Mouse (Mus musculus) lung, adult 2 months (tissue): ENCODE measurements around the gene Cir1. TPM values are rescaled to one million over a fixed set of nuclear protein-coding genes. Genes with fewer than 3 reads are reported as not detected.

Experiments used
- DNase-seq: peaks from one replicate; pipeline ENCODE4 v3.0.0; 2022
- H3K4me1 ChIP-seq: fragments of 200-500 bp; 2 replicates; pipeline ENCODE4 v1.6.1; 2011; ENCODE audit warnings: low read length; ENCODE audit not compliant: control insufficient read depth, insufficient read depth
- H3K4me3 ChIP-seq: fragments of 200-500 bp; replicated peaks from 2 replicates; pipeline ENCODE3; 2011; ENCODE audit warnings: low read depth, mild to moderate bottlenecking, control low read depth, low read length; ENCODE audit errors: extremely low read depth
- CTCF ChIP-seq: fragments of 200-500 bp; IDR thresholded peaks from 2 replicates; pipeline ENCODE4 v1.5.1; 2011; ENCODE audit warnings: mild to moderate bottlenecking, low read length, control low read depth; ENCODE audit not compliant: insufficient read depth
- POLR2A ChIP-seq: fragments of 200-500 bp; IDR thresholded peaks from 2 replicates; pipeline ENCODE4 v1.6.1; 2011; ENCODE audit warnings: low read depth, mild to moderate bottlenecking, control low read depth, low read length, borderline replicate concordance; ENCODE audit errors: extremely low read depth
- WGBS: fragments of 180-500 bp; shearing (Covaris S2); methylation state at CpG from one replicate; pipeline ENCODE4 v1.1.7; 2018; 5-methylcytosine and 5-hydroxymethylcytosine counted together
- polyA plus RNA-seq: library from polyadenylated mRNA; depleted of rRNA; stranded (reverse); fragments of >200 nt; gene quantifications from 2 replicates; pipeline ENCODE4 v1.2.3, GENCODE M21; 2012

The Cir1 gene
- polyA plus RNA-seq, 1 experiment = 4.3 TPM

DNA sequence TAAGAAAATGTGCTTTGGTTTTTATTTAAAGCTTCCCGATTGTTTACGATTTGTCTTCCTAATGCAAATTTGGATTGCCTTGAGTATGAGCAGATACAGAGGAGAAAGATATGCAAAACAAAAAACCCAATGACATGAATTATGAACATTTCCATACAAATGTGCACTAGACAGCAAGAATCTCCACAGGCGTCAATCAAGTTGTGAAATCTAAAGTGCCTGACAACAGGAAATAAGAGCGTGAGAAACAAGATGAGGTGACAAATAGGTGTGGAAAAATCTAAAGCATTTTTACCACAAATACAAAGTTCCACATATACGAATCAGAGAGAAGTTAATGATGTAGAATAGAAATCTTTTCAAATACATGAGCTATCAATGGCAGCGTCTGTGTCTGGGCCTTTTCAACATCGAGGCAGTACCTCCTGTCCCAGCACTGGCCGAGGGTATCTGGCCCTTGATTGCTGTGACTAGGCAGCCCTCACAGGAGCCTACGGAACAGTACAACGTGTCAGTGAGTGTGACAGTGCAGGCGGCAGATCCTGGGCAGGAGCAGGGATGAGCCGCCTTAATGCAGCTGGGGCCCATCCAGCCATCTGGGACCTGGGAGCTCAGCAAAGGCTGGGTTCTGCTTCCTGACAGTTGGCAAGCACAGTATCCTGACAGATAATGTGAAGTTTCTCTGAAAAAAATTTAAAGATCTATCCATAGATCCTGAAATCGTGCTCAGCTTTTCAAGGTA, 34.0 kb upstream of the Cir1 start:
- no peak for TF ChIP-seq POLR2A
- TF ChIP-seq CTCF = no peak
- Histone ChIP-seq H3K4me3 (no peak overlapping the region), H3K4me1 (no peaks in the 10 kb centered on the region)
- no peak for DNase-seq
- WGBS = 68% methylated on average over 13 of the region's 13 CpGs

DNA sequence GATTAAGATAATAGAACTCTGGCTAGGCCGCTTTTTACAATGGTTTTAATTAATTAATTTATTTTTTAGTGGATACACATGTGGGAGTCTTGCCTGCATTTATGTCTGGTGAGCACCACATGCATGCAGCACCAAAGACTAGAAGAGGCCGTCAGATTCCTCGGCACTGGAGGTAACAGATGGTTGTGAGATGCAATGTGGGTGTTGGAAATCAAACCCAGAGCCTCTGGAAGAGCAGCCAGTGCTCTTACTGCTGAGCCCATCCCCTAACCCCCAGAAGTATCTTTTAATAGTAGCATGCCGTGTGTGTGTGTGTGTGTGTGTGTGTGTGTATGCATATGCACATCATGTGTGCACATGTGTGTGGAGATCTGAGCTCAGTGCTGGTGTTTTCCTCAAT, 32.7 kb upstream of the Cir1 start:
- DNase-seq = no peak
- no peak overlapping the region for H3K4me3 ChIP-seq
- TF ChIP-seq CTCF (no peak), POLR2A (no peak)
- WGBS = 89% methylated on average over 4 of the region's 4 CpGs
- H3K4me1 ChIP-seq = no peaks in the 10 kb centered on the region

- WGBS = 75% methylated on average over 5 of the region's 5 CpGs
- TF ChIP-seq CTCF = no peak
- TF ChIP-seq POLR2A = no peak
These were observed 31.2 kb upstream of the Cir1 start for GRCm38 (mm10) chr2:73343701-73344100.

DNA sequence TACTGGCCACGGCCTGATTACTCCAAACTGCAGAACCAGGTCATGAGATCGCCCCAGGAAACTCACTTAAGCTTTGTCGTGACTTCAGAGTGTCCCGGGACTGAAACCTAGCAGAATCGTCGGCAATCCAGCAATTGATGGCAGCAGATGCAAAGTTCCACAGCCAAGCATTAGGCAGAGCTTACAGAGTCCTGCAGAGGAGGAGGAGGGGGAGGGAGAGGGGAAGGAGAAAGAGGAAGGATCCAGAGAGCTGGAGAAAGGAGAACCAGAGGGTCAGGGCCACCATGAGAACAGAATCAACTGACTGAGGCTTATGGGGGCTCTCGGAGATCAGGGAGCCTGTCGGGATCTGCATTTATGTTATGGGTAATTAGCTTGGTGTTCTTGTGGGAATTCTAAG, 25.9 kb upstream of the Cir1 start:
- DNase-seq = no peak
- 78% methylated on average over 8 of the region's 8 CpGs for WGBS

More at GRCm38 (mm10) chr2:73343701-73344100, 31.2 kb upstream of the Cir1 start:
- Histone ChIP-seq H3K4me1 (no peaks in the 10 kb centered on the region), H3K4me3 (no peak overlapping the region)
- DNase-seq = no peak

DNA sequence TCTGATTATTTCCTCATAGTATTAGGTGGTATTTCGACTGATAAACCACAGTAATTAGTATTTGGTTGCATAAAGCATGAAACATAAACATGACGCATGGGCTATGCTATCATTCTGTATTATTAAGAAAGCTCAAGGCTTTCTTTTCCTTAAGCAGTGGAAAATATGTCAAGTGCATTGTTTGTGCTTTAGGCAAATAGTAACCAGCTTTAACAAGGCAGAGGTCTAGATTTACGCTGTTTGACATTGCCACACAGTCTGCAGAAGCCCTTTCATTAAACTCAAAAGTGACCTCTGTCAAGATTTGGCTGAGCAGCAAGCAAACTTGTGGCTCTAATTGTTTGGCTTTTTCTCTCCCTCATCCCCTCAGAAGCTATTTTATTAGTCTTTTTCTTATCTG, 23.4 kb upstream of the Cir1 start:
- Histone ChIP-seq H3K4me1 (no peaks in the 10 kb centered on the region; the same call in 1 of the 2 replicates), H3K4me3 (no peak overlapping the region)
- TF ChIP-seq POLR2A = no peak
- no peak for TF ChIP-seq CTCF
- no peak for DNase-seq
- 66% methylated on average over 3 of the region's 3 CpGs for WGBS

More for the DNA sequence above, 25.9 kb upstream of the Cir1 start:
- no peak for TF ChIP-seq CTCF
- TF ChIP-seq POLR2A = no peak
- Histone ChIP-seq H3K4me1 (no peaks in the 10 kb centered on the region; the same call in 1 of the 2 replicates), H3K4me3 (no peak overlapping the region)

DNA sequence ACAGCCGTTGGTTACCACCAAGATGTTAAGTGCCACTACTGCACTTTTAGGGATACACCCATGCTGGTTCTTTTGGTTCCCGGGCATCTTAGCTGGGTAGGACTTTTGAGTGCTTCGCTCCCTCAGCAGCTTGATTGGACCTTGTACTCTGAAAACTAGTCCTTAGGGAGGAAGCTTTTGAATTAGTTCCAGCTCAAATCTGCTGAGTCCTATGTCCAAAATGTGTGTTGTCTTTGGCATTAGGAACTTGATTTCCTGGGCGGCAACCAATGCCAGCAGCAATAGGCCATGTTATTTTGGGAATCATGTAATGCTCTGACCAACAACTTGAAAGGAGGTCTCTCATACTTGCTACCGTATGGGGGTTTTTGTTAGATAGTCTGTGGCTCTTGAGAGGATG, 13.4 kb upstream of the Cir1 start:
- DNase-seq = no peak
- TF ChIP-seq POLR2A (no peak), CTCF (no peak)
- Histone ChIP-seq H3K4me1 (no peaks in the 10 kb centered on the region), H3K4me3 (no peak overlapping the region)
- 83% methylated on average over 5 of the region's 5 CpGs for WGBS

GRCm38 (mm10) chr2:73322991-73323390, 10.5 kb upstream of the Cir1 start:
- no peaks in the 10 kb centered on the region for H3K4me1 ChIP-seq
- TF ChIP-seq CTCF (no peak), POLR2A (no peak)
- 61% methylated on average over 12 of the region's 12 CpGs for WGBS
- DNase-seq = no peak
- no peak overlapping the region for H3K4me3 ChIP-seq

DNA sequence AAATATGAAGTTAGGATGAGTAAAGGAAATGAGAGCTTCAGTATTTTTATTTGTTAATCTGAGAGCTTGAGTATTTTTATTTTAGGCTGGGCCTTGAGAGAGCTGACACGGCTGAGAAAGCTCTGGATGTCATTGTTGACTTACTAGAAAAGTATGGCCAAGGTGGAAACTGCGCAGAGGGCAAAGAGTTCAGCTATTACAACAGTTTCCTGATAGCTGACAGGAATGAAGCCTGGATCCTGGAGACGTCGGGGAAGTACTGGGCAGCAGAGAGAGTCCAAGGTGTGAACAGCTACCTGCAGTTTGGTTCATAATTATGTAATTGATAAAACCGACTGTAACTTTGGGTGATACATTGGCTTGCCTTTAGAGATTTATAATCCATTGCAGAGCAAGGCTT, 6.7 kb upstream of the Cir1 start:
- no peak for TF ChIP-seq CTCF
- Histone ChIP-seq H3K4me1 (no peaks in the 10 kb centered on the region), H3K4me3 (no peak overlapping the region)
- no peak for DNase-seq
- WGBS = 82% methylated on average over 5 of the region's 5 CpGs

DNA sequence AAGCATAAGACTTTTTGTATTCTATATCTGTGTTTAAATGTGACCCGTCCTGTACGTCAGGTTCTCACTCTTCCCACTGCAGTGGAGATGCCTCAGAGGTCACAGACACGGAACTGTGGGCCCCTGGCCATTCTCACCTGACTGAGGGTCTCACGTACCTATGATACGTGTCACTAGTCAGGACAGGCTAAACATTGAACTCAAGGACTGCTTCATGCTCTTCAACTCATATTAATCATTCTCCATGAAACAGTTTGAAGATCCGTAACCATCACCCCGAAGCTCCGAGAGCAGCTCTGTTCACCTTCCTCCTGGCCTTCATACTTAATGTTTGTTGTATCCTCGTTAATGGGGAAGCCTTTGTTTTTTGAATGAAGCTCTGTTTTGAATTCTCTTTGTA, 4.9 kb upstream of the Cir1 start:
- TF ChIP-seq POLR2A (no peak), CTCF (no peak)
- no peak for DNase-seq
- 92% methylated on average over 9 of the region's 9 CpGs for WGBS
- H3K4me3 ChIP-seq = no peak overlapping the region
- peaks cover 3% of the 10 kb centered on the region for H3K4me1 ChIP-seq

- TF ChIP-seq CTCF = no peak
- no peak for TF ChIP-seq POLR2A
- Histone ChIP-seq H3K4me3 (no peak overlapping the region), H3K4me1 (peaks cover 9% of the 10 kb centered on the region)
- WGBS = 87% methylated on average over 3 of the region's 3 CpGs
- DNase-seq = no peak
These were observed 1.8 kb upstream of the Cir1 start for GRCm38 (mm10) chr2:73314311-73314710.
